Mouse (Mus musculus) gastrocnemius, postnatal 36 days (tissue): ENCODE results near the gene Gm1043. TPM values are rescaled to one million over a fixed set of nuclear protein-coding genes. Genes with fewer than 3 reads are reported as not detected.
A peak's percentile ranks its signal among the peaks of the same experiment; 100 is the strongest.

Experiments used
- DNase-seq, 2 experiments: peaks; one replicate each; pipeline ENCODE4 v3.0.0; 2022
- intact Hi-C: fragments of 180-260 bp; cut with DNase I; formaldehyde crosslinking; loops from one replicate; pipeline ENCODE4 v1.15.1; 2025
- total RNA-seq, 2 experiments: library from RNA; stranded (reverse); gene quantifications; 2 replicates each; pipeline ENCODE4 v1.2.3; 2021

Gm1043 gene
- total RNA-seq, 2 experiments from 2014 or later, result not detected

GRCm38 (mm10) chr5:37241224-37241623, 156.1 kb downstream of the Gm1043 start:
- DNase-seq, result no peak
- intact Hi-C loops, result no loop called here

DNA sequence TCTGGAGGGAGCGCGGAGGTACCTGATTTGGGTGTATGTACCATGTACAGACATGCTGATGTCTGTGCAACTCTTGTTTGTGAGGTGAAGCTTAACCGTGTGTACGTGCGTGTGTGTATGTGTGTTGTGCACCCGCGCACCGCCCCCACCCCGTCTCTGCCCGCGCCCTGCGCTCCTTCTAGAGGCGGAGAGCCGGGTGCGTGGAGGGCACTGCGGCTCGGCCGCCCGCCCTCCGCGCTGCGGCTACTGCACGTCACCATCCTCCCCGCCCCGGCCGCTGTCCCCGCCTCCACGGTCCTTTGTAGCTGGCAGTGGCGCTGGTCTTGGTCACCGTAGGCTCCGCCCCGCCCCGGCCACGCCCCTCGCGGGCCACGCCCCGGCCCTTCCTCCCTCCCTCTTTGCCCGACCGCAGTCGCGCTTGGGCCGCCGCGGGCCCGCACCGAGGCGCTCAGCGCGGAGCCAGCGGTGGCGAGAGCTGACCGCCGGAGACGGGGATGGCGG, 156.5 kb downstream of the Gm1043 start, which contains the start of gene Crmp1:
Crmp1 (plus strand) TSS at position 290 of the 501 bp plus-strand sequence.
- intact Hi-C loops, result no loop called here
- no peak for DNase-seq

DNA sequence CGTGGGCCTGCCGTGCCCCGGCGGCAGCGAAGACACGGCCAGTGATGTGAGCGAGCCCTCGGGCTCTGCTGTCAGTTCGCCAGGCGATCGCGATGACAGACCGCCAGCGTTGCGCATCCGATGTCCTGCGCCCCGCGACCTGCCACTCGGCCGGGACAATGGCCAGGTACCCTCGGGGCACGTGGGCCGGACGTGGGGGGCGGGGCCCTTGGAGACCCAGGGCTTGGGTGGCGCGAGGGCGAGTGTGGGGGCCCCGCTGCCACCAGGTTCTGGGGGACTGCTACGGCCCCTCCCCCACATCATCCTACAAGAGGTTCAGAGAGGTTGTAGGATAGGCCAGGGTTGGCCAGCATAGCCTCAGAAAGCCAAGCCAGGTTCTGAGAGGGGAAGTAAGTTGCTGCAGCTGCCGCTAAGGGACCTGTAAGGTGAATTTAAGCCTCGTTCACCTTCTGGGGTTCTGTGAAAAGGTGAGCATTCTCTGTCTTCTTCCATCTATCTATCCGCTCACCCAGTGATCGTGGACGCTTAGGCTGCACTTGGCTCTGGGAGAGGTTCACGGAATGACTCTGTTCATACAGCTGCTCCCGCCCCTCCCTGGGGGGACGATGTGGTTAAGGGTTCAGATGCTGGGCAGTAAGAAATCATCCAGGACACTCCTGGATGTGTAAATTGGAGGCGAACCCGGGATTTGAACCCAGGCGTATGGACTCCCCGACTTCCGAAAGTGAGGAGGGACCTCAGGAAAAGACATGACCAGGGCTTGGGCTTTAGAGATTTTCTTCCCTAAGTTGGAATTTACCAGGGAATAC, 157.4 kb downstream of the Gm1043 start:
- intact Hi-C loops, result no loop called here
- DNase-seq, result no peak

GRCm38 (mm10) chr5:37243169-37243886, 158.2 kb downstream of the Gm1043 start:
- intact Hi-C loops, result no loop called here
- peak in 1 of 2 experiments; percentile 38 for DNase-seq

GRCm38 (mm10) chr5:37244161-37244560, 159.0 kb downstream of the Gm1043 start:
- intact Hi-C loops, result no loop called here
- no peak for DNase-seq

GRCm38 (mm10) chr5:37244666-37245242, 159.6 kb downstream of the Gm1043 start:
- intact Hi-C loops, result no loop called here
- DNase-seq, result no peak

GRCm38 (mm10) chr5:37245651-37246050, 160.5 kb downstream of the Gm1043 start:
- no peak for DNase-seq
- intact Hi-C loops, result no loop called here

DNA sequence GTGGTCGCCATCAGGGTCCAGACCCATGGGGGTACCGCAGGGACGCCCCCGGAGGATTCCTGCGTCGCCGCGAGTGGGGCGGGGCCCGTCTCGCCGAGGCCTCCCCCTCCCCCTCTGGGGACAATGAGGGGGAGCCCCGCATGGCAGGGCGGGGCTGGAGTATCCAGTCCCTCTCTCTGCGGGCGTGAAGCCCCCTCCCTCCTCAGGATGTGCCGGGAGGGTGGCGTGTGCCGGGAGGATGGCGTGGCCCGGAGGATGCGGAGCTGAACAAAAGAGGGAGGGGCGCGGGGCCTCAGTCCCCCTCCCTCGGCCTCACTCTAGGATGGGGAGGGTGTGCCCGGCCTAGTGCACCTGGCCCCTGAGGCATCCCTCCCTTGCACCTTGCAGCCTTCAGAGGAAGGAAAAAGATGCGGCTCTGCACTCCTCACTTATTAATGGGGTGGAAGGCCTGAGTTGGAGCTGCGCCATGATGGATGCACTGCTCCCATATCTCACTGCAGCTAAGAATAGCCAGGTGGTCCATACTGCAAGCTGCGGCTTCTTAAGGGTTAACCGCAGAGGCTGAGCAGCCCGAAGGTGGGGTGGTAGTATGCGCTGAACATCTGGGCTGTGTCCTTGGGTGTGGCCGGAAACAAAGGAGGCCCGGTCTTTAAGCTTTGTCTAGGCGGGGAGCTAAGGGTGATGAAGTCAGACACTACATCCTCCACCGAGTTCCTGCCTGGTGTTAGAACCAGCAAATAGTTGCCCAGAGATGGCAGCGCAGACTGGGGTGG, 161.2 kb downstream of the Gm1043 start:
- intact Hi-C loops, result no loop called here
- DNase-seq, result no peak

GRCm38 (mm10) chr5:37247456-37247855, 162.3 kb downstream of the Gm1043 start:
- intact Hi-C loops, result no loop called here
- DNase-seq, result no peak

DNA sequence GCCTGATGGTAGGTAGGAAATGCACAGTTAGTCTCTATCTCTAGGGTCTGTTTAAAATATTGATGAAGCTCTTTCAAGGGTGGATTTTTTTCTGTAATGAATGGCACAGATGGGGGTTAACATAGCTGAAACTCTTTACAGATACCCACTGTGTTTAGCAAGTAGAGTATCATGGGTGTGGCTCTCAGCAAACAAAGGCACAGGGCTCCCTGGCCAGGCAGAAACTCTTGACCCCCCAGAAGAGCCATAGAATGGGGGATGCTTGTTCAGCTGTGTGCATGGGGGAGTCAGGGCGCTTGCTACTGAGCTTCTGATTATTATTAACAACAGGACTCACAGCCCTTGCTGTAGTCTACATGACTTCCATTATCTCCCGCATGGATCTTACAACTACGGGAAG, 163.7 kb downstream of the Gm1043 start:
- DNase-seq, result no peak
- intact Hi-C loops, result no loop called here

DNA sequence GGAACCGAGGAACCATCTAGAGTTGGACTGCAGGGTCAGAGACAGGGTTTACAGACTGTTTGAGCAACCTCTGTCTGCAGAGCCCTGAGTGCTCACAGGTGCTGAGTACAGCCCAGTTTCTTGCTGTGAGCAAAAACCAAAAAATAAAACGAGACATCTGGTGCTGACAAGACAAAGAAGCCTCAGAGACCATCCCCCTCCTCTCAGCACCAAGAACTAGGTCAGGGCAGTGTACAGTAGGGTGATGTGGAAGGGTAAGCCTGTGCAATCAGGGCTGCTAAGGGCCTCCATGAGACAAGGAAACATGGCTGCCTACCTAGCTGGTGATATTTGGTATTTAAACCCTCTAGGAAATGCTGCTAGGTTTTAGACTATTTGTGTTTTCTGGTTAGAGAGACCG, 166.4 kb downstream of the Gm1043 start:
- intact Hi-C loops, result no loop called here
- no peak for DNase-seq

DNA sequence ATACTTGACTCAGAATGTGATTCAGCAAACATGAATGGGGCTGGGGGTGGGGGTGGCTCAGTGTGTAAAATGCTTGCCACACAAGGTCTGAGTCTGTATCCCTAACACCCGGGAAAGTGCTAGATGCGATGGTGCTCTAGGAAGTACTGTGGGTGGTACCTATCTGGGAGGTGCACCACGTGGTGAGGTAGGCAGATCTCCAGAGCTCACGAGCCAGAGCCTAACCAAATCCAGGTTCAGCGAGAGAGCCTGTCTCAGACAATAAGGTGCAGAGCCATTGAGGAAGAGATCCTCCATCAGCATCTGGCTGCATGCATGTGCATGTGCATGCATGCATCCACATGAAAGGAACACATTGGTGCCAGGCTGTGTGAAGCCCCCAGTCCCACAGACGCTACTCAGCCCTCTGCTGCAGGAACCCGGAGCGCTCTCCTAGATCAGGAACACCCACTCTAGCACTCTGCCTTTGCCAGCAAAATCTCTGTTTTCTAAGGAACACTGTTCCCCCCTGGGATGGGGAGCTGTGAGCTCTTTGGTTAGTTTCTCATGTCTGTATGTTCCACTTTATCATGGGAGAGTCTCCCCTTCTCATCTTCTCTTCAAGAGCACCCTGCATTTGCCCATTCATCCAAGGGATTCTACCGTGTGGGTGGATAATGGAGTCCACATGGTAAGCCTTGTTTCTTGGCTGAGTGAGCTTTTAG, 167.1 kb downstream of the Gm1043 start:
- intact Hi-C loops, result no loop called here
- no peak for DNase-seq

DNA sequence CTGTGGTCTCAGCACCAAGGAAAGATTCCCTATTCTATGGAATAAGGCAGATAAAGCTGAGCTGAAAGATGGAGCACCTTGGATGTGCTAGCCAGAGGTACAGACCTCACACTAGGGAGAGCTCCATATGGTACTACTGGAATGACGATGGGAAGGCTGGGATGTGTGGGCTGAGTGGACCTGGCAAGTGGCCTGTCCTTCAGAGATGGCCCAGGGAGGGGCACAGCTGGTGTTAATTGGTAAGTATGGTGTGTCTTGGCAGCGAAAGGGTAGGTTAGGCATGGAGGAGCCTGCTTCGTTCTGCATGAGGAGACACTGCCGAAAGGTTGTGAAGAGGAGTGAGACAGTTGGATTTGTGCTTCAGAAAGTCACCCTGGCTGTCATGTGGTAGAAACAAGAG, 169.4 kb downstream of the Gm1043 start:
- intact Hi-C loops, result no loop called here
- no peak for DNase-seq

GRCm38 (mm10) chr5:37256823-37257222, 171.7 kb downstream of the Gm1043 start:
- intact Hi-C loops, result no loop called here
- DNase-seq, result no peak

DNA sequence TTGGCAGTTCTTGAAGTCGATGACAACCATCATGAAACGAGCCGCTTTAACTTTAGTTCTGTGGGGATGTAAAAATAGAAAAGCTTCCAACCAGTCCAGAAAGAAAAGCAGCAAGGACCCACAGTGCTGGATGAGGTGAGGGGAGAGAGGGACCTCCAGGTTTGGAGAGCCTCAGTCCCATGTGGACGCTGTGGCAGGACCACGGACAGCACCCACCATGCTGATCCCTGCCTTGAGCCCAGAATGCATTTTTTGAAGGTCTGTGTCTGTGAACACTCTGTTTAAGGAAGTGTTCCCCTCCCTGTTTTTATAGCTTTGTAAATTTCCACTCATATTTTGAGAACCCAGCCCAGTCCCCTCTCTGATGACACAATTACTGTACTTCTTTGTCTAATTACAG, 172.1 kb downstream of the Gm1043 start:
- no peak for DNase-seq
- intact Hi-C loops, result no loop called here

- DNase-seq, result no peak
- intact Hi-C loops, result no loop called here
Observed at GRCm38 (mm10) chr5:37261734-37262133, 176.6 kb downstream of the Gm1043 start.

GRCm38 (mm10) chr5:37263816-37264215, 178.6 kb downstream of the Gm1043 start:
- intact Hi-C loops, result no loop called here
- no peak for DNase-seq
